Mouse (Mus musculus): Measurements from ENCODE around the gene Pck2. TPM values are rescaled to one million over a fixed set of nuclear protein-coding genes. Genes with fewer than 3 reads are reported as not detected.

Pck2 gene
- polyA plus RNA-seq (2016; fragmentation: Nextera tagmentation; extraction: Ambion mirVana), result 16.8 and 22.0 TPM in 2 replicates

DNA sequence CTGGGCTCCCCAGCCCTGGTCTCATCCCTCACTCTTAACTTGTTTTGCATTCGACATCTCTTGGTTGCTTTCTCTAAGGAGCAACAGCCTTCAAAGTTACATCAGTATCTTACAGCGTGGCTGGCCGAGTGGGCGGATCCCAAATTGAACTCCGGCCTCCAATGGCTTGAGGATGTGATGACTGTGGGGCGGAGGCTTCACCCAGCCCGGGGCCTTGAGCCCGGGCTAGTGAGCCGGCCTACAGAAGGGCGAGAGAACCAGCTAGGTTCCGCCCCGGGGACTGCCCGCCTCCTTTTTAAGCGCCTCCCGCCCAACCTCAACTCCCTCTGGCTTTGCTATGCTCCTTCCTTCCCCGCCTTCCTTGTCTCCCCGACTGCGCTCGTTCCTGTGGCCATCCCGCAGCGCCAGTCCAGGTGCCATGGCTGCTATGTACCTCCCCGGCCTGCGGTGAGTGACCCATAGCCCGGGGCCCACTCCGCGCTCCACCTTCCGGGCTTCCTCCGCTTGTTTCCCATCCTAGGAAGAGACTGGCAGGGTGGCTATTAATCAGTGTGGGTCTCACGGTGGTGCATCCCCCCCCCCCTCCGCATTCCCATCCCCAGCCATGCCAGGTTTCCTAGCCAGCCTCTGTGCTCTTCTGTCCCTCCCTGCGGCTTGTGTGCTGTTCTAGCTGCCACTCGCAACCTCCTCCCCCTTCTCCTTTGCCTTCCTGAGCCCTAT lies at the start of gene Pck2:
Pck2 (plus strand) TSS at position 200 of the 720 bp plus-strand sequence.
- peak within 1 kb of the TSS; percentile 85 for H3K4me2 ChIP-seq (replicated peaks)
- WGBS, result 0% methylated on average over 32 of the region's 32 CpGs
- H3K4me1 ChIP-seq, result peaks cover 19% of the 10 kb centered on the region
- ATAC-seq (ENCODE audit: low FRiP score, low read depth), result peak; percentile 81
- peaks cover 10% of the 10 kb centered on the region for H3K27me3 ChIP-seq
- H3K27ac ChIP-seq (replicated peaks), result peak within 1 kb of the TSS; percentile 78
- peak within 1 kb of the TSS; percentile 69 for H3K9ac ChIP-seq (replicated peaks)
- H3K9me3 ChIP-seq, result no peaks in the 10 kb centered on the region
- H3K4me3 ChIP-seq, result peak within 1 kb of the TSS; percentile 55
- H3K36me3 ChIP-seq, result peaks cover 11% of the 10 kb centered on the region

DNA sequence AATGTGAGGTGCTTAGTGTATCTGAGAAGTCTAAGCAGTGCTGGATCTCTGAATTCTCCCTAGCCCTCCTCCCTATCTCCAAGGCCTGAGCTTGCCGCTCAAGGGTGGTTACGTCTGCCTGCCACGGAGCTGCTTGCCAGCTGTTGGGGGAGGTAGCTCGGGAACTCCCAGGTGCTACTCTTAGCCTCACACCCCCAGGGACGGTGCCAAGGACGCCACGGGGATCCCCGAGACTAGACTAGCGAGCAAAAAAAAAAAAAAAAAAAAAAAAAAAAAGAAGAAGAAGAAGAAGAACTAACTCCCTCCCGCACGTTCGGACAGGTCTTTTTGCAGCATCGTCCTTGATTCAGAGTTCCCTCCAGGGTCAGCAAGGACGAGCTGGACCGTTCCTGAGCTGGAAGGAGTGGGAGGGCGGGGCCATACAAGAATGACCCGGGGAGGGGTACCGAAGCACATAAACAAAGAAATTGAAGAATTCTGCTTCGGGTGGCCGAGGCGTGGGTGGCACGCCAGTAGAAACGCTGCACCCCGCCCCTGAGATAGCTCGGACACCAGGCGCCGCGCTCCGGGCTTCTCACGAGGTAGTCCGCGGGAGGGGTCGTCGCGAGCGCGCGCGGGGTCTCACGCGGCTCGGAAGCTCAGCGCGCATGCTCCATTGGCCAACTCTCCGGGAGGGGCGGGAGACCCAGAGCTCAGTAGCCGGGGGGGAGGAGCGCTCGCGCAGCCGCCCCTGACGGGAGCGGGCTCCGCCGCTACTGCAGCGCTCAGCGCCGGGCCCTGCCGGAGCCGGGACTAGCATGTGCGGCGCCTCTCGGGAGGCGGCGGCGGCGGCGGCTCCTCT lies 49.5 kb upstream of the Pck2 start, which contains the start of gene Carmil3:
Carmil3 (plus strand) TSS at position 291 of the 841 bp plus-strand sequence.
- H3K4me1 ChIP-seq, result peaks cover 20% of the 10 kb centered on the region
- peak within 1 kb of the TSS; percentile 88 for H3K4me3 ChIP-seq
- under 1% methylated on average over 65 of the region's 68 CpGs for WGBS
- ATAC-seq (ENCODE audit: low FRiP score, low read depth), result peak; percentile 92
- peak within 1 kb of the TSS; percentile 92 for H3K9ac ChIP-seq (replicated peaks)
- H3K36me3 ChIP-seq, result peaks cover 25% of the 10 kb centered on the region; the same call in 1 of the 2 replicates
- H3K9me3 ChIP-seq, result no peaks in the 10 kb centered on the region
- H3K4me2 ChIP-seq (replicated peaks), result peak within 1 kb of the TSS; percentile 78
- peak within 1 kb of the TSS; percentile 91 for H3K27ac ChIP-seq (replicated peaks)
- H3K27me3 ChIP-seq, result no peaks in the 10 kb centered on the region

DNA sequence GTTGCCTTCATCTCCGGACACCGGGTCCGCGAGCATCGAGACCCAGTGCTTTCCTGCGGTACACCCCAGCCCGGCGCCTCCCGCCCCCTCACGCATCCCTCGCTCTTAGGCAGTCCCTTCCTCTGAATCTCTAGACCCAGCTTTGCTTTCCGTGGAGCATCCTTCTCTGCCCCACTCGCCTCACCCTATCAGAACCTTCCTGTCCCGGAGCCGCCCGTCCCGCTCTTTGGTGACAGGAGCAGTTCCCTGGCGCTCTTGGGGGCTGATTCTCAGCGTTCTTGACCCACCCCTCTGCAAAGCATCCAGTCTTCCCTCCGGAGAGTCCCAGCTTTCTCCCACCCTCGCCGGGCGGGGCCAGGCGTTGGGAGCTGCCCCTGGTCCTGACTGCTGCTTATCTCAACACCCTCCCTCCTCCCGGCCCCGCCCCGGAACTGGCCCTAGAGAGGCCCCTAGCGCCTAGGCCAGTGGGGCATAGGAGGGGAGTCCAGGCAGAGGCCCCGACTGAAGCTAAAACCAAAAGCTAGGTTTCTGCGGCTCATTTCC lies 48.7 kb upstream of the Pck2 start:
- Histone ChIP-seq H3K27me3 (no peaks in the 10 kb centered on the region), H3K27ac (replicated peaks) (peak overlapping the region; percentile 91), H3K4me1 (peaks cover 20% of the 10 kb centered on the region), H3K4me3 (peak overlapping the region; percentile 88), H3K9me3 (no peaks in the 10 kb centered on the region), H3K4me2 (replicated peaks) (peak overlapping the region; percentile 78), H3K36me3 (peaks cover 30% of the 10 kb centered on the region), H3K9ac (replicated peaks) (peak overlapping the region; percentile 92)
- ATAC-seq (ENCODE audit: low FRiP score, low read depth), result peak; percentile 72
- under 1% methylated on average over 30 of the region's 30 CpGs for WGBS

DNA sequence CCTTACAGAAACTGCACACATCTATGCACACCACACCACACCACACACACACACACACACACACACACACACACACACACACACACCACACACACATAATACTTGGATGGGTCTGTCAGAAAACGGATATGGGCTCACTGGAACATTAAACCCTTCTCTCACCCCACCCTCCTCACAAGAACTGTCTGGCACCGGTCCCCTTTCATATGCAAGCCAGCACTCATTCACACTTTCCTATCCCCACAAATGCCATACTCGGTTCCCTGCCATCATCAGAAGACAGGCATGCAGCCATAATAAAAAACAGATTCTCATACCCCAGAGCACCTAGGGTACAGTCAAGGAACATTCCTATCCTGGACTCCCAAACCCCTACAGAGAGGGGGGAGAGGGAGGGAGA lies 48.0 kb upstream of the Pck2 start:
- Histone ChIP-seq H3K9ac (replicated peaks) (0 out of 2 replicates have a peak overlapping the region, but pooled peaks have one; percentile 92), H3K4me2 (replicated peaks) (peak overlapping the region; percentile 78), H3K36me3 (peaks cover 30% of the 10 kb centered on the region), H3K9me3 (no peaks in the 10 kb centered on the region), H3K4me1 (peaks cover 20% of the 10 kb centered on the region), H3K27me3 (no peaks in the 10 kb centered on the region), H3K4me3 (peak overlapping the region; percentile 88), H3K27ac (replicated peaks) (peak overlapping the region; percentile 91)
- ATAC-seq (ENCODE audit: low FRiP score, low read depth), result no peak
- WGBS, result 56% methylated on average over 3 of the region's 3 CpGs

DNA sequence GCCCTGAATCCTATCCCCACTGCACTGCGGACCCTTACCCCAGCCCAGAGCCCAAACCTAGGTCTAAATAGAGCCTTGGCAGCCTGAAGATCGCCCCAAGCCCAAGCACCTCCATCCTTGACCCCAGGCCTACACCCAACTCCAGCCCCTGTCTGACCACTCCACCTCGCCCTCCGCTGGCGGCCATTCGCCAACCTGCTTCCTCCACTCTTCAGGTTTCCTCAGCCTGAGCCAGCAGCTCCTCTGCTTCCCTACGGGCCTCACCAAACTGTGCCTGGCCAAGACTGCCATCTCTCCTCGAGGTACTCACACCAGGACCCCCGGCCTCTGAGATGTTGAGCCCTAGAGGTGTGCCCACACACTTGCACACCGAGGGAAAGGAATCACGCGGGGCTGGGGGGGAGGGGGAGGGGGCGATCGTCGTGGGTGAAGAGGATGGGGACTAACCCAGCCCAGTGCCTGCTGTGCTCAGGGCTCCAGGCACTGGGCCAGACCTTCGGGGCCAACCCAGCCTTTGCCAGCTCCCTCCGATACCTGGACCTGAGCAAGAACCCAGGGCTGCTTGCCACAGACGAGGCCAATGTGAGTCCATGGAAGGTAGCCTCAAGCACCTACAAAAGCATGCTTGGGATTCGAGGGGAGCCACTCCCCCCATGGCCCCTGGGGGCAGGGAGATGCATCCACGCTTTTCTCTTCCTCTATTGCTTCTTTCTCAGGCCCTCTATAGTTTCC lies 44.4 kb upstream of the Pck2 start:
- WGBS, result 76% methylated on average over 20 of the region's 20 CpGs
- Histone ChIP-seq H3K9me3 (no peaks in the 10 kb centered on the region), H3K4me2 (replicated peaks) (no peak overlapping the region), H3K4me3 (no peak overlapping the region), H3K27me3 (no peaks in the 10 kb centered on the region), H3K27ac (replicated peaks) (no peak overlapping the region), H3K4me1 (peaks cover 17% of the 10 kb centered on the region), H3K36me3 (peaks cover 54% of the 10 kb centered on the region), H3K9ac (replicated peaks) (no peak overlapping the region)
- no peak for ATAC-seq (ENCODE audit: low FRiP score, low read depth)

DNA sequence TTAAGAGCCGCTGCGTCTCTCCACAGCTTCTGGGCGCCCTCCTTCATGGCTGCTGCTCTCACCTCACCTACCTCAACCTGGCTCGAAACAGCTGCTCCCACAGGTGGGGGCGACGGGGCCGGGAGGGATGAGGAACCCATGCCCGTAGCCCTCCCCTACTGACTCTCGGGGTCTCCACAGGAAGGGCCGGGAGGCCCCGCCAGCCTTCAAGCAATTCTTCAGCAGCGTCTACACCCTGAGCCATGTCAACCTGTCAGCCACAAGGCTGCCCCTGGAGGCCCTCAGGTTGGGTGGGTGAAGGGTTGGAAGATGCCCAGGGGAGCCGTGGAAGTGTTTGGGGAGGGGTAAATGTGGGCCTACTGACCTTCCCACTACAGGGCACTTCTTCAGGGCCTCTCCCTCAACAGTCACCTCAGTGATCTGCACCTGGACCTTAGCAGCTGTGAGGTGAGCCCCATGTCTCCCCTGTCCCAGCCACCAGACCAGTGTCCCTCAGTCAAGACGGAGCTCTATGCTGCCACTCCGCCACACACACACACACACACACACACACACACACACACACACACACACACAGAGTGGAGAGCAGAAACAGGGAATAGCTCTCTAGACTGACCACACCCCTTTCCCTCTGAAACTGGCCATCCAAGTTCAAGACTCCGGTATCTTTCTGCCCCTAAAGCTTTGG lies 43.2 kb upstream of the Pck2 start:
- peaks cover 13% of the 10 kb centered on the region for H3K4me1 ChIP-seq
- H3K4me2 ChIP-seq (replicated peaks), result no peak overlapping the region
- H3K9ac ChIP-seq (replicated peaks), result no peak overlapping the region
- no peak overlapping the region for H3K27ac ChIP-seq (replicated peaks)
- H3K27me3 ChIP-seq, result no peaks in the 10 kb centered on the region
- ATAC-seq (ENCODE audit: low FRiP score, low read depth), result peak; percentile 35
- no peak overlapping the region for H3K4me3 ChIP-seq
- WGBS, result 75% methylated on average over 16 of the region's 16 CpGs
- H3K36me3 ChIP-seq, result peaks cover 63% of the 10 kb centered on the region
- H3K9me3 ChIP-seq, result no peaks in the 10 kb centered on the region

DNA sequence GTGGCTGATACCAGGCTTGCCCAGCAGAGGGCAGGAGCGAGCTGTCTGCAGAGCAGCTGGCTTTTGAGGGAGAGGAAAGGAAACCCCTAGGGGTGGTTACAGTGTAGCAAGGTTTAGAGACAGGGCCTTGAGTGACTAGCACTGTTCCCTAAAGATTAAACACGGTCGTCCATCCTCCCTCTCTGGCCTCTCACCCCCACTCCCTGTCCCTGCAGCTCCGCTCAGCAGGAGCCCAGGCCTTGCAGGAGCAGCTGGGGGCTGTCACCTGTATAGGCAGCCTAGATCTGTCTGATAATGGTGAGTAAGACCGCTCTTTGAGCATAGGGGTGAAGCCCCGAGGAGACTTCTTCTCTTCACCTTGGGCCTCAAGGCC lies 42.6 kb upstream of the Pck2 start:
- WGBS, result 38% methylated on average over 6 of the region's 6 CpGs
- H3K4me1 ChIP-seq, result peaks cover 7% of the 10 kb centered on the region
- H3K4me3 ChIP-seq, result no peak overlapping the region
- H3K4me2 ChIP-seq (replicated peaks), result no peak overlapping the region
- peak overlapping the region; percentile 24; the same call in 1 of the 2 replicates for H3K9ac ChIP-seq (replicated peaks)
- no peaks in the 10 kb centered on the region for H3K9me3 ChIP-seq
- peaks cover 68% of the 10 kb centered on the region for H3K36me3 ChIP-seq
- no peak overlapping the region for H3K27ac ChIP-seq (replicated peaks)
- ATAC-seq (ENCODE audit: low FRiP score, low read depth), result peak; percentile 66
- H3K27me3 ChIP-seq, result no peaks in the 10 kb centered on the region

DNA sequence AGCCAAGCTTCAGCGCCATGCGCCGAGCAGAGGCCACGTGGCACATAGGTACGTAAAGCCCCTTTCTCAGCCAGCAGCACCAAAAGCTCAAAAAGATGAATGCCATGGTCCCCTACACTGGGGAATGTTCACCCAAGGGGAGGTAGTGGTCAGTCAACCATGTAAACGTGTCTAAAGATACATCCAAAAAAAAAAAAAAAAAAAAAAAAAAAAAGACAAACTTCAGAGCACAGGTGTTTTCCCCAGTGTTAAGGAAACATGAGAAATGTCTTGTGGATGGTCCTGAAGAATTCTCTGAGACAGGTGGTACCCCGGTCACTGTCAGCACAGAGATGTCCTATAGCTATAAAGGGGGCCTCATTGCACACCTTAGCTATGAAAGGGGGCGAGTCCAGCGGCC lies 34.5 kb upstream of the Pck2 start:
- Histone ChIP-seq H3K27me3 (0 out of 2 replicates have a peak, but pooled peaks cover 4% of the 10 kb centered on the region), H3K36me3 (peaks cover 21% of the 10 kb centered on the region), H3K4me3 (no peak overlapping the region), H3K4me2 (replicated peaks) (no peak overlapping the region), H3K9ac (replicated peaks) (no peak overlapping the region), H3K27ac (replicated peaks) (no peak overlapping the region), H3K9me3 (no peaks in the 10 kb centered on the region), H3K4me1 (peaks cover 4% of the 10 kb centered on the region; the same call in 1 of the 2 replicates)
- ATAC-seq (ENCODE audit: low FRiP score, low read depth), result no peak
- 82% methylated on average over 9 of the region's 9 CpGs for WGBS

DNA sequence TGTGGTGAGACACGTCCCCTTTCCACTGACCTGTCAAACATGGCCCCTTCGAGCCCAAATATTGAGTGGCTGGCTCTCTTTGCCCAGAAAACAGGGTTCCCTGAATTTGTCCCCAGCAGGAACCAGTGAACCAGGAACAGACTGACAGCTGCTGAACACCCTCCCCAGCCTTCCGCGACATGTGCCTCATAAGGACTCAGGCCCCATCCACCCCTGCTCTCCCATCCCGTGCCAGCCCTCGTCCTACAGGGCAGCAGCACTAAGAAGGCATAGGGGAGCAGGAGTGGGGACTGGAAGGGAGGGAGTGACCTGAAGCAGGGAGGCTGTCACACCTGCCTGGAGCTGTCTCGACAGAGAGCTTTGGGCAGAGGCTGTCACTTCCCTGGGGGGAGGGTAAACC lies 32.3 kb upstream of the Pck2 start:
- WGBS, result 68% methylated on average over 7 of the region's 7 CpGs
- H3K4me3 ChIP-seq, result no peak overlapping the region
- no peaks in the 10 kb centered on the region for H3K9me3 ChIP-seq
- H3K9ac ChIP-seq (replicated peaks), result no peak overlapping the region
- H3K27ac ChIP-seq (replicated peaks), result no peak overlapping the region
- no peak for ATAC-seq (ENCODE audit: low FRiP score, low read depth)
- peaks cover 4% of the 10 kb centered on the region; the same call in 1 of the 2 replicates for H3K4me1 ChIP-seq
- H3K27me3 ChIP-seq, result peaks cover 17% of the 10 kb centered on the region; the same call in 1 of the 2 replicates
- peaks cover 5% of the 10 kb centered on the region; the same call in 1 of the 2 replicates for H3K36me3 ChIP-seq
- H3K4me2 ChIP-seq (replicated peaks), result no peak overlapping the region

DNA sequence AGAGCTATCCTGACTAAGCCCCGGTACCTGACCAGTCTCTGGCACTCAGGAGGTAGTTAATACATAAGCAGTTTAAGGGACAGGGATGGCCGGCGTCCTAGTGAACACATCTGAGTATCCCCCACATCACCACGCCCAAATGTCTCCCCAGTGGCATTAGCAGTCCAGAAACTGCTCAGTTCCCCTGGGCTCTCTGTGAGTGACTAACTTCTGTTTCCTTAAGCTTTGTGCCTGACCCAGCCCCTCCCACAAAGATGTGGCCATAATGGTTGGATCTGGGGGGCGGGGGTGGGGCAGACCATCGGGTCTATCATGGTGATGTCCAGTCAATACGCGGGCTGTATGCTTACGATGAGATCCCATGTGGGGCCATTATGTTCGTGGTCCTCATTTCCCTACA lies 30.5 kb upstream of the Pck2 start:
- no peak for ATAC-seq (ENCODE audit: low FRiP score, low read depth)
- Histone ChIP-seq H3K4me3 (no peak overlapping the region), H3K4me2 (replicated peaks) (no peak overlapping the region), H3K9me3 (no peaks in the 10 kb centered on the region), H3K36me3 (no peaks in the 10 kb centered on the region; the same call in 1 of the 2 replicates), H3K27ac (replicated peaks) (no peak overlapping the region), H3K9ac (replicated peaks) (no peak overlapping the region), H3K27me3 (peaks cover 18% of the 10 kb centered on the region; the same call in 1 of the 2 replicates), H3K4me1 (peaks cover 4% of the 10 kb centered on the region; the same call in 1 of the 2 replicates)
- 79% methylated on average over 10 of the region's 10 CpGs for WGBS
